Mouse (Mus musculus) heart, embryonic 13.5 days (tissue): ENCODE measurements at regions not wholly inside any gene's neighbourhood (a gene's known extent, or its start where the extent isn't known, plus 50 kb on each side); places are given as distances from the start of the nearest gene placed in this dataset.

ENCODE experiments used
- ATAC-seq: fragments of 200-750 bp; cut with Nextera tagmentation; 2 replicates; pipeline ENCODE4 v1.8.0; 2017; ENCODE audit warnings: moderate TSS enrichment; ENCODE audit not compliant: insufficient number of reproducible peaks, low FRiP score, low TSS enrichment; ENCODE audit errors: extremely low read depth
- H3K27ac ChIP-seq: fragments of 300-500 bp; sonication (generic); replicated peaks from 2 replicates; pipeline ENCODE4 v1.5.1; 2015; ENCODE audit warnings: moderate library complexity, mild to moderate bottlenecking, inconsistent platforms
- H3K27me3 ChIP-seq: fragments of 300-500 bp; sonication (generic); replicated peaks from 2 replicates; pipeline ENCODE4 v1.6.1; 2015; ENCODE audit warnings: mild to moderate bottlenecking, inconsistent platforms
- H3K36me3 ChIP-seq: fragments of 300-500 bp; sonication (generic); 2 replicates; pipeline ENCODE4 v1.6.1; 2015; ENCODE audit warnings: mild to moderate bottlenecking, inconsistent platforms
- H3K4me1 ChIP-seq: fragments of 300-500 bp; sonication (generic); 2 replicates; pipeline ENCODE4 v1.6.1; 2015; ENCODE audit warnings: inconsistent platforms
- H3K4me2 ChIP-seq: fragments of 300-500 bp; sonication (generic); 2 replicates; pipeline ENCODE4 v1.6.1; 2015; ENCODE audit warnings: inconsistent platforms, mild to moderate bottlenecking, moderate library complexity
- H3K4me3 ChIP-seq: fragments of 300-500 bp; sonication (generic); 2 replicates; pipeline ENCODE4 v1.5.1; 2015; ENCODE audit warnings: moderate library complexity, mild to moderate bottlenecking, inconsistent platforms
- H3K9ac ChIP-seq: fragments of 300-500 bp; sonication (generic); 2 replicates; pipeline ENCODE4 v1.6.1; 2015; ENCODE audit warnings: inconsistent platforms, mild to moderate bottlenecking, moderate library complexity
- H3K9me3 ChIP-seq: fragments of 300-500 bp; sonication (generic); 2 replicates; pipeline ENCODE4 v1.6.1; 2016; ENCODE audit warnings: inconsistent platforms
- WGBS: fragments of 180-500 bp; shearing (Covaris S2); methylation state at CpG from one replicate; pipeline ENCODE4 v1.1.7; 2015; ENCODE audit warnings: mixed read lengths; 5-methylcytosine and 5-hydroxymethylcytosine counted together

DNA sequence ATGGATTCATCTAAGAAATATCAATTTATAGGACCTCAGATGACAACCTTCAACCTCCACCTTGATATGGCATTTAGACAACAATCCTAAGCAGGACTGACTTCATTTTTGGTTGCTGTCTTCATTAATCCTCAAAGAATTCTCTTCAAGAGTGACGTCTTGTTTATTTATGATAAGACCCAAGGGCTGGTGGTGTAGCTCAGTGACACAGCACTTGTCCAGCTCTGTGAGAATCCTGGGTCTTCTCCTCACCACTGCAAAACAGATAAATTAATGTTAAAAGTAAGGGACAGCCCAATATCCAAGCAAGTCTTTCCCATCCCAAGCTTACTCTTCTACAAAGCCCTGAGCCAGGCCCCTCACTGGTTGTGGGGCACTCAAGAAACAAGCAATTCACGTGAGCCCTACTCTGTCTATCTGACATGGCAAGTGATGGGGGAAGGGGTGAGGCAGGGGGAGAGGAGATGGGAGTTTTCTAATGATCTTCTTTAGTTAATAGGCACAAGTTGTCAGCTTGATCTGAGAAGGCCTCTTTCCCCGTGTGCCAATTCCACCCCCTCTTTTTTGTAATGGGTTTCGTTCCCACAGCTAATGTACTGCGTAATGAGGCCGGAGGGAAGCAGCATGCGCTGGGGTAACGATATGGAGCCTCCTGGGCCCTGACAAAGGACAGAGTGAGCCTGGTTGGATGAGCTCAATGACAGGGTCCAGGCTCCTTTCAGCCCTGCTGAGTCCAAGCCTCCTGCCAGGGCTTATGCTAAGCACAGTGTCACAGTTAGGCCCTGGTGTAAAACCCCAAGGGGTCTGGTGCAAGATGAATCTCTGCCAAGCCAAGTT, 127.7 kb upstream of the Parp11 start:
- H3K27ac ChIP-seq = no peak overlapping the region
- peaks cover 21% of the 10 kb centered on the region for H3K27me3 ChIP-seq
- WGBS = 69% methylated on average over 8 of the region's 8 CpGs
- H3K4me3 ChIP-seq = no peak overlapping the region
- H3K9ac ChIP-seq = no peak overlapping the region
- no peak for ATAC-seq
- H3K36me3 ChIP-seq = no peaks in the 10 kb centered on the region
- no peak overlapping the region for H3K4me2 ChIP-seq
- H3K4me1 ChIP-seq = peaks cover 27% of the 10 kb centered on the region
- no peaks in the 10 kb centered on the region for H3K9me3 ChIP-seq

DNA sequence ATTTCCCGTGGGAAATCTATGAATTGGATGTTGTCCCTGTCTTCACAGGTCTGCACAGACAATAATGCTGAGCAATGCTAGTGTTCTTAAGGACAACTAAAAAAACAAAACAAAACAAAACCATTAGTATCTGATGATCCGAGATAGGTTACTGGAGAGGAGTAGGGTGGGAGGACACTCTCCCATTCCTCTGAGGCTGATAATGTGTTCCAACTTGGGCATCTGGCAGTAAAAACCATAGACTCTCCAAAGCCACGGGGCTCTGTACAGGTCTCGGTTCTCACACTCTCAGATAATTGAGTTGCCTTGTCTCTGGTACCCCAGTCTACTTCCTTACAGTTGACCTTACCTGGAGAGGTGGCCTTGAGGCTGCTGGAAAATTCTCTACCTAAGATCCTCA, 126.0 kb upstream of the Parp11 start:
- Histone ChIP-seq H3K36me3 (no peaks in the 10 kb centered on the region), H3K4me2 (0 out of 2 replicates have a peak overlapping the region, but pooled peaks have one; percentile 9), H3K27me3 (peaks cover 11% of the 10 kb centered on the region), H3K9ac (no peak overlapping the region), H3K4me1 (peaks cover 40% of the 10 kb centered on the region), H3K9me3 (no peaks in the 10 kb centered on the region), H3K4me3 (no peak overlapping the region), H3K27ac (peak overlapping the region; percentile 54; the same call in 1 of the 2 replicates)
- no peak for ATAC-seq
- 71% methylated on average over 4 of the region's 4 CpGs for WGBS

DNA sequence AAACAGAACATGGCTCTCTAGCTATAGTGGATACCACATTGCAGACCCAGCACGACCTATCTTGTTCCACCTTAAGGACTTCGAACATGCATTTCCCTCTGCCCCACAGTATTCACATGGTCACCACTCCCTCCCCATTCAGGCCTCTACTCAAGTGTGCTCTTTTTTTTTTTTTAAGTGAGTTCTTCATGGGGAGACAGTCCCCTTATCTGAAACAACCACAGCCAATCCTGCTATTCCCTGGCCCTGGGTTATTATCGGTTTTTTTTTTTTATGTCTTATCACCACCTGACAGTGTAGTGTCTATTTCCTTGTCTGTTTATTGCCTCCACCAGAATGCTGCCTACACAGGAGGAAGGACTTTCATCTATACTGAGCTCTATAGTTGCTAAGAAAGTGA, 125.6 kb upstream of the Parp11 start:
- Histone ChIP-seq H3K4me2 (0 out of 2 replicates have a peak overlapping the region, but pooled peaks have one; percentile 9), H3K27ac (peak overlapping the region; percentile 54; the same call in 1 of the 2 replicates), H3K4me3 (no peak overlapping the region), H3K9ac (no peak overlapping the region), H3K27me3 (peaks cover 7% of the 10 kb centered on the region), H3K4me1 (peaks cover 45% of the 10 kb centered on the region), H3K36me3 (no peaks in the 10 kb centered on the region), H3K9me3 (no peaks in the 10 kb centered on the region)
- 54% methylated on average over 3 of the region's 3 CpGs for WGBS
- ATAC-seq = peak; percentile 29; the same call in 1 of the 2 replicates

DNA sequence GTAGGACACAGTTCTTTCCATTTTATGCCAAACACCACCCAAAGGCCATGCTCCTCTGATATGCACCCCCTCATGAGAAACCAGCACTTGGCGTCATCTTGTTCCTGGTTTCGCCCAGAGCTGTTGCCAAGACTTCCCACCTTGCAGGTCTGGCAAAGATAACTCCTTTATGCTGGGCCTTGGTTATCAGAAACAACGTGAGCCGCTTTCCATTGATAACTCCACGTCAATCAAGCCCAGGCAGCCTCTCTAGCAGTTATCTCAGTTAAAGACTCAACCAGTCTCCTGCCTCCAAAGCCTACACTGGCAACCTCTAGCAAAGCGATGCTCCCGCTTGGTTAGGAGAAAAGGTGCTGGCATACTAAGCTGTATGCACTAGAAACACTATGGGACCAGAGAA, 124.2 kb upstream of the Parp11 start:
- Histone ChIP-seq H3K27ac (no peak overlapping the region), H3K9ac (no peak overlapping the region), H3K27me3 (no peaks in the 10 kb centered on the region; the same call in 1 of the 2 replicates), H3K4me2 (peak overlapping the region; percentile 2; the same call in 1 of the 2 replicates), H3K36me3 (no peaks in the 10 kb centered on the region), H3K4me1 (peaks cover 53% of the 10 kb centered on the region), H3K4me3 (no peak overlapping the region), H3K9me3 (no peaks in the 10 kb centered on the region)
- 0 out of 2 replicates have a peak, but pooled peaks have one; percentile 26 for ATAC-seq
- WGBS = 35% methylated on average over 7 of the region's 7 CpGs

DNA sequence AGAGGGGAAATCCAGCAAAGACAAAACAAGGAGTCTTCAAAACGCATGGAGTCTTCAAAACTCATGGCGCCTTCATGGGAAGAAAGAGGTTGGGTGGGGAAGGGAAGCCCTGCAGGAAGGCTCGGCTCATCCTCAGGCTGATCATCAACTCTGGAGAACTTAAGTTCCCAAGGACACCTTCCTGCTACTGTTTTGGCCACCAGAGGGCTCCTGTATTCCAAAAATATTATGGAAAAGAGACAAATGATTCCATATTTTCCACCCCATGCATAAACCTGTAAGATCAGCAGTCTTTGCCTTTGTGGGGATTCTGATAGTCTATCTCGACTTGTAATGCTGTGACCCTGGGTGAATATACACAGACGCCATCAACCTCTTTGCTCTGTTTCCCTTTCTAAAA, 121.7 kb upstream of the Parp11 start:
- Histone ChIP-seq H3K36me3 (no peaks in the 10 kb centered on the region), H3K4me1 (peaks cover 60% of the 10 kb centered on the region), H3K27me3 (no peaks in the 10 kb centered on the region; the same call in 1 of the 2 replicates), H3K9me3 (no peaks in the 10 kb centered on the region), H3K4me2 (no peak overlapping the region), H3K4me3 (no peak overlapping the region), H3K27ac (no peak overlapping the region), H3K9ac (0 out of 2 replicates have a peak overlapping the region, but pooled peaks have one; percentile 59)
- no peak for ATAC-seq
- 21% methylated on average over 5 of the region's 5 CpGs for WGBS

DNA sequence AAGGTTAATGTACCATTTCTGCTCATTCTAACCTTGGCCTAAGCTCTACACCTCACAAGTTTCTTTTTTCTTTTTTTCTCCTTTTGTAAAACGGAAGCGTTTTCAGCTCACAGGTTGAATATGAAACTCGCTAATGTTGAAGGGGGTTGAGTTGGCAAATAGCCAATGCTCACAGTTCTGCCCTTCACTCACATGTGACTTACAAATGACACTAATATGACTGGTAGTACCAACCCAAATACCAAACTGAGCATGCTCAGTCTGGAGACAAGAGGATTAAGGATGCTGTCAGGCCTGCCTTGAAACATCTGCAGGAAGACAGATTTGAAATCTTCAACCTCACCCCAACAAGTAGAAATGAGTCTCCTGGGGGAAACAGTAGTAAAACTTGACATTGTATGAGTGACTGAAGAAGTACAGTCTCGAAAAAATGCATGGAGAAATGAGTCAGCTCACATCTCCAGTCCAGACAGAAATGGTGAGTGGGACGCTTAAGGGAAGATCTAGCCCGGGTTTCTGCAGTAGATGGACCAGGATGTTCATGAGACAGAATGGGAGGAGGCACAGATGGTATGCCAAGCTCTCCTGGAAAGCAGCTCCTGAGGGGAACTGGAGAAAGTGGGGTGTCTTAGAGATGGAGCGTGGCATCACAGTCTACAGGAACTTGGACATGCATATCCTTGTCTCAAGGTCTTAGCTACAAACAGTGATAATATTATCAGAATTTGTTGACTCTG, 120.9 kb upstream of the Parp11 start:
- no peak overlapping the region for H3K27ac ChIP-seq

DNA sequence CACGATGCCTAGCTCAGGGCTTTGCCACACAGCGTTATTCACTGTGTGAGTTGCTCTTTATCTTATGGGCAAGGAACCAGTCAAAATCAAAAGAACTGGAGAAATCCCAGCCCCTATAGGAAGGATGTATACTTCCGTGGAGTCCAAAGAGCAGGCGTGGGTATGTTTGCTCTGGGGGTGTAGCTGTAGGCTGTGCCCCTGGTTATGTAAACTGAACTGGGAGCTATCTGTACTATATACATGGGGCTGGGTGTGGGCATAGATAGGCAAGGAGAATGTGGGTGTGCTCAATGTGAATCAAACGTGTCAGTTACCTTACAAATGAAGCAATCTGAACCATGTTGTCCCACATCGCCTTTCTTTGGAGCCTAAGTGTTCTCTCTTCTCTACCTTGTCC, 120.3 kb upstream of the Parp11 start:
- ATAC-seq = no peak
- no peak overlapping the region for H3K4me3 ChIP-seq
- no peak overlapping the region for H3K4me2 ChIP-seq
- no peaks in the 10 kb centered on the region for H3K9me3 ChIP-seq
- H3K36me3 ChIP-seq = no peaks in the 10 kb centered on the region
- H3K9ac ChIP-seq = no peak overlapping the region
- 60% methylated on average over 6 of the region's 6 CpGs for WGBS
- no peaks in the 10 kb centered on the region; the same call in 1 of the 2 replicates for H3K27me3 ChIP-seq
- H3K4me1 ChIP-seq = peaks cover 63% of the 10 kb centered on the region
- no peak overlapping the region for H3K27ac ChIP-seq

More for the DNA sequence above, 120.9 kb upstream of the Parp11 start:
- Histone ChIP-seq H3K4me1 (peaks cover 62% of the 10 kb centered on the region), H3K9ac (no peak overlapping the region), H3K27me3 (no peaks in the 10 kb centered on the region; the same call in 1 of the 2 replicates), H3K4me3 (no peak overlapping the region), H3K36me3 (no peaks in the 10 kb centered on the region), H3K9me3 (no peaks in the 10 kb centered on the region), H3K4me2 (no peak overlapping the region)
- 64% methylated on average over 7 of the region's 7 CpGs for WGBS
- ATAC-seq = no peak

DNA sequence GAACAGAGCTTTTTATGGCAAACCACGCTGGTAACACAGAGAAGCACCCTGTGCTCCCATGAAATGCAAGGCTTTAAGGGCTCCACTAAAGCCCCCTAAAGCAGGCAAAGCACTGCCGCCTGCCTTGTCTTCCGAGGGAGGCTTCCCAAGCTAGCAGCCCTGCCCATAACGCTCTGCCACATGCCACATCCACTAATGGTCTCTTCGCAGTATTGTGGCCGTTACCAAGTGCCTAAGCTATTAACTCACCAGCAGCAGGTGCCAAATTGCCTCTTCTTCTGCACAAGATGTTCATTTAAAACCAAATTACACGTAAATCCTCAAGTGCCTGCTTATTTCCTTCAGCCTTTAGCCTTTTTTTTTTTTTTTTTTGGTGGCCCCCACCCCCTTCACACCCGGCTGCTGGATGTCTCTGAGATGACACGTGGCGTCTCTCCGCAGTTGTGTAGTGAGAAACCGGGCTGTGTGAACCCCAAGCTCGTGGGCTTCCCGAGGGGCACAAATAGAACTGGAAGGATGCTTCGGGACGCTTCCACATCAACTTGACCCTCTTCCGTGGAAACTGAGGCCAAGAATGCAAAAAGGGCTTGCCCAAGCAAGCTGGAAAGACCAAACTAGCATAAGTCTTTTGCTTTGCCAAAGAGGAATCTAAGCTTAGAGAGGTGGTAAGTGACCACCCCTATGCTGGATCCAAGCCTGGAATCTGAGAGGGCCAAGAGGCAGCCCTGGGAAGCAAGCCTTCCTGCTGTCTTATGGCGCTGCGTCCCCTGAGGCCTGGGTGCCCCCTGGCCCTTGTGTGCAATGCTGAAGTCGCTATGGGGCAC, 117.2 kb upstream of the Parp11 start:
- 48% methylated on average over 20 of the region's 20 CpGs for WGBS
- no peaks in the 10 kb centered on the region; the same call in 1 of the 2 replicates for H3K27me3 ChIP-seq

DNA sequence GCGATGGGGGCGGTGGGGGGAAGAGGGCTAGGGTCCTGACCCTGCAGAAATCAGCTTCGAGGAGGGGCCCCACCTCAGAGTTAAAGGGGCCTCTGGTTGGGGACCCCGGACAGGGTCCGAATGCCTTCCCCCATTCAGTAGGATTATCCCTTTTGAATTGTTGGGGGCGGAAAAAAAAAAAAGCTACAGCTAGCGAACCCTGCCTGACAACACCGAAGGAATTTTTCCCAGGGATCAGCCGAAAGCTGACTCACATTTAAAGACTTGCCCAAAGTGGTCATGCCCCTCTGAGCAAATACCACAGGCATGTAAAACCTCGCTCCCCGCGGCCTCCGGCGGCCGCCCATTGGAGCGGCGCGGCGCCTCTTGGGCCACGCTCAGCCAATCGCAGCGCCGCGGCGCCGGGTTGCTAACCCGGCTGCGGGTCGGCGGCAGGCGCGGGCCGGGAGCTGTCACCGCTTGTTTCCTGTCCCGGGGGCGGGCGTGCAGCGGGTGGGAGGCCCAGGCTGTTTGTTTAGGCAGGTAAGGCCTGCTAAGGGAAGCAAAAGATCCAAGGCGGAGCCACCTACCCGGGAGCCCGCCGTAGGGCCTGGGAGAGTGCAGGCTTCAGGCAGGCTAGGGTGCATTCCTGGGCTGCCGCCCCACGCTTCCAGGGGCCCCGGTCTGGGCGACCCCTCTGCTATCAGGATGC, 116.5 kb upstream of the Parp11 start:
- peaks cover 60% of the 10 kb centered on the region for H3K4me1 ChIP-seq
- WGBS = under 1% methylated on average over 46 of the region's 46 CpGs
- H3K4me2 ChIP-seq = peak overlapping the region; percentile 71
- peak overlapping the region; percentile 50 for H3K4me3 ChIP-seq
- H3K27me3 ChIP-seq = no peaks in the 10 kb centered on the region
- no peaks in the 10 kb centered on the region for H3K36me3 ChIP-seq
- peak overlapping the region; percentile 78 for H3K9ac ChIP-seq
- ATAC-seq = peak; percentile 89
- H3K9me3 ChIP-seq = no peaks in the 10 kb centered on the region
- peak overlapping the region; percentile 97 for H3K27ac ChIP-seq

More for the DNA sequence above, 117.2 kb upstream of the Parp11 start:
- H3K36me3 ChIP-seq = no peaks in the 10 kb centered on the region
- H3K9ac ChIP-seq = peak overlapping the region; percentile 78
- H3K4me2 ChIP-seq = peak overlapping the region; percentile 71
- H3K4me3 ChIP-seq = peak overlapping the region; percentile 50
- peaks cover 67% of the 10 kb centered on the region for H3K4me1 ChIP-seq
- no peaks in the 10 kb centered on the region for H3K9me3 ChIP-seq
- no peak for ATAC-seq
- peak overlapping the region; percentile 97 for H3K27ac ChIP-seq

DNA sequence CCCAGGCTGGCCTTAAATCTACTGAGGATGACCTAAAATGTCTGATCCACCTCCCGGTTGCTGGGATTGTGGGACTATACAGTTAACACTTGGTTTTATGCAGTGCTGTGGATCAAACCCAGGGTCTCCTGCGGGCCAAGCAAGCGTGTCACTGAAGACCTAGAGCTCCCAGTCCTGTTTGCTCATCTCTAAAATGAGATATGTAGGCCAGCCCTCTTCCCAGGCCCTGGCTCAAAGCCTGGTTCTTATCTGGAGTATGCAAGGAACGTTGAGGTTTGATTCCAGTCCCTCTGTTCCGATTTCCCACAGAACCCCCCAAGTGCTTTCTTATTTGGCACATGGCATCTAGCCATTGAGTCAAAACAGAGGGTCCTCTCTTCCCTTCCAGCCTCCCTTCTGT, 115.5 kb upstream of the Parp11 start:
- 20% methylated on average over 5 of the region's 5 CpGs for WGBS
- Histone ChIP-seq H3K9me3 (no peaks in the 10 kb centered on the region), H3K36me3 (no peaks in the 10 kb centered on the region), H3K27ac (peak overlapping the region; percentile 97), H3K4me1 (peaks cover 57% of the 10 kb centered on the region), H3K27me3 (no peaks in the 10 kb centered on the region), H3K9ac (no peak overlapping the region), H3K4me2 (peak overlapping the region; percentile 71), H3K4me3 (no peak overlapping the region)
- ATAC-seq = no peak
